Mouse (Mus musculus): ENCODE results near the gene Rnps1. TPM values are rescaled to one million over a fixed set of nuclear protein-coding genes. Genes with fewer than 3 reads are reported as not detected.

Gene Rnps1
- 178 TPM for total RNA-seq (2023)

GRCm38 (mm10) chr17:24414230-24414976, at the start of gene Rnps1:
Gene Rnps1 (plus strand): TSS chr17:24414565.

GRCm38 (mm10) chr17:24426471-24427169, 12.3 kb downstream of the Rnps1 start, which contains the start of gene Eci1:
Gene Eci1 (plus strand): TSS chr17:24426641.

GRCm38 (mm10) chr17:24442632-24443155, 28.3 kb downstream of the Rnps1 start, which contains the start of gene Dnase1l2:
Gene Dnase1l2 (minus strand): TSS chr17:24443105.

GRCm38 (mm10) chr17:24469910-24470602, 55.7 kb downstream of the Rnps1 start, which contains the start of the genes E4f1 and Pgp:
Gene E4f1 (minus strand): TSS chr17:24470313.
Gene Pgp (plus strand): TSS chr17:24470392.

GRCm38 (mm10) chr17:24473612-24474275, 59.4 kb downstream of the Rnps1 start, which contains the start of gene Bricd5:
Gene Bricd5 (plus strand): TSS chr17:24473884.

Other genes starting within 250 kb of the Rnps1 start
- gene Atp6v0c, start 244.9 kb upstream of the Rnps1 start, total RNA-seq (2023): 171 TPM
- 1.2 TPM for gene Tbc1d24, start 209.0 kb upstream of the Rnps1 start, total RNA-seq (2023)
- gene Ntn3, start 205.0 kb upstream of the Rnps1 start, total RNA-seq (2023): not detected
- 4.6 TPM for gene Tedc2, start 193.7 kb upstream of the Rnps1 start, total RNA-seq (2023)
- 3.2 TPM for gene Ccnf, start 163.1 kb upstream of the Rnps1 start, total RNA-seq (2023)
- not detected for gene Abca17, start 63.5 kb upstream of the Rnps1 start, total RNA-seq (2023)
- gene Abca3, start 62.6 kb upstream of the Rnps1 start, total RNA-seq (2023): 43.5 TPM
- gene Eci1, start 12.1 kb downstream of the Rnps1 start, total RNA-seq (2023): 16.9 TPM
- gene Dnase1l2, start 28.5 kb downstream of the Rnps1 start, total RNA-seq (2023): 5.4 TPM
- gene E4f1, start 55.7 kb downstream of the Rnps1 start, total RNA-seq (2023): 80.5 TPM
- gene Pgp, start 55.8 kb downstream of the Rnps1 start, total RNA-seq (2023): 13.1 TPM
- 0.89 TPM for gene Bricd5, start 59.3 kb downstream of the Rnps1 start, total RNA-seq (2023)
- 23.8 TPM for gene Mlst8, start 64.5 kb downstream of the Rnps1 start, total RNA-seq (2023)
- not detected for gene Caskin1, start 74.0 kb downstream of the Rnps1 start, total RNA-seq (2023)
- 179 TPM for gene Traf7, start 113.4 kb downstream of the Rnps1 start, total RNA-seq (2023)
- 1.5 TPM for gene Rab26, start 119.6 kb downstream of the Rnps1 start, total RNA-seq (2023)
- gene Pkd1, start 135.3 kb downstream of the Rnps1 start, total RNA-seq (2023): 107 TPM
- gene Tsc2, start 218.1 kb downstream of the Rnps1 start, total RNA-seq (2023): 62.2 TPM
- 4.5 TPM for gene Nthl1, start 218.1 kb downstream of the Rnps1 start, total RNA-seq (2023)
- 0.74 TPM for gene Slc9a3r2, start 235.8 kb downstream of the Rnps1 start, total RNA-seq (2023)
- gene Npw, start 243.9 kb downstream of the Rnps1 start, total RNA-seq (2023): not detected

Data from CD4-positive naive resting alpha-beta T cell, adult 57 days (primary cell).